Comparison of ENCODE assay signal across 7 mouse cellular contexts in the genomic region with DNA sequence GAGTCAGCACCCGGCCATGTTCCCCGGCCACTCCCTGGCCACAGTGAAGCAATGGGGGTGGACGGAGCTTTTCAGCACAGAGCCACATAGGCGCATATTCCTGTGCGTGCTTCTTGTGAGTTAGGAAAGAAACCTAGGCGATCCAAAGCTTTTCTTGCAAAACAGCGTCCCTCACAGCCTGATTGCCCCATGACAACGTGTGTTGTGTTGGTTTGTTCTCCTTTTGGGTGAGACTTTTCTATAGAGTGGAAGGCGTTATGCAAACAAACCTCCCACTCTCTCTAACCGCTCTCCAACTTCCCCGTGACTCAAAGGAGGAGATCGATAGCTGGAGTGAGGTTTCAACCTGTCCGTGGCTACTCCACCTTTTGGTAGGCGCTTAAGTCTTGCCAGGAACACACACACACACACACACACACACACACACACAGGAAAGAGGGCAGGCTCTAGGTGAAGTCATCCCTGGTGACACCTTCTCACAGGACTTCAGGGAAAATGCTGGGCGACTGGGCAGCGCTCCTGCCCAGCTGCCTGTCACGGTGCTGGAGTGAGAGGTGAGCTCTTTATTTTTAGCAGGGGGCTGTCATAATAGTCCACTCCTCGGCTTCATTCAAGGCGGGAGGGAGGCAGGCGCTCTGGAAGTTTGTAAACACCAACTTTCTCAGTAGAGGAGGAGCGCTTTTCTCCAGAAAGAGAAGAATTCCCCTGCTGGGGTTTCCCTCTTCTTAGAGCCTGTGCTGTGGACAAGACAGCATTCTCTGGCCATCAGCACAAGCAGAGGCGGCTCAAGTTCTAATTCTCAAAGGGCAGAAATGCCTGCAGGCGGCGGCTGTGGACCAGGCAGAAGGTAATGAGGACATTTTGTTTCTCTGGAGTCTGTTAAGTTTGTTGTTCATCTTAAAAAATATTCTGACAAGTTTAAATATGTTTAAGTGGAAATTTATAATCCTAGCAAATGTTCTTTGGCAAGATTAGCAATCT. TPM values are rescaled to one million over a fixed set of nuclear protein-coding genes. Genes with fewer than 3 reads are reported as not detected.
DNase-seq lines count a peak whose midpoint lies in the region; ATAC-seq and TF ChIP-seq lines count a peak whose summit lies in the region.

No protein-coding gene starts in this region.

- DNase-seq in adrenal gland, postnatal 14 days: peak; percentile 64
- DNase-seq in heart, adult 2 months: peak; percentile 54 to 80
- peak; percentile 44 for DNase-seq in kidney, postnatal 0 days (ENCODE audit: low spot score)
- DNase-seq in right cerebral cortex, postnatal 36 days (ENCODE audit: low spot score in 2 of 2): no peak
- no peak for DNase-seq in natural killer cell, adult 2 months (ENCODE audit: low spot score in 2 of 2)

- intact Hi-C loops in heart, adult 2 months (cut with DNase I): no loop called here

- TF ChIP-seq EP300 in heart, adult 2 months (IDR thresholded peaks at IDR 0.05; ENCODE audit: insufficient read depth, low read depth, low read length): peak; percentile 89

- peak; percentile 75 for ATAC-seq in kidney, postnatal 0 days (replicated peaks; ENCODE audit: low FRiP score, low read depth)
- ATAC-seq in megakaryocyte, adult 5-6 weeks (ENCODE audit: poor library complexity, severe bottlenecking): peak; percentile 94

- H3K9ac ChIP-seq in heart, adult 2 months (ENCODE audit: low read depth, low read length): peak overlapping the region; percentile 78
- H3K9ac ChIP-seq in kidney, postnatal 0 days (ENCODE audit: low read depth, low read length): peak overlapping the region; percentile 42; the same call in 1 of the 2 replicates

- H3K36me3 ChIP-seq in E14TG2a.4 (ENCODE audit: insufficient read depth, low read length): no peaks in the 10 kb centered on the region
- no peaks in the 10 kb centered on the region for H3K36me3 ChIP-seq in heart, adult 2 months (ENCODE audit: control insufficient read depth, insufficient read depth, low read length)
- no peaks in the 10 kb centered on the region for H3K36me3 ChIP-seq in kidney, postnatal 0 days (ENCODE audit: insufficient read depth, low read length)

- no peaks in the 10 kb centered on the region for H3K79me2 ChIP-seq in heart, adult 2 months (replicated peaks; ENCODE audit: control insufficient read depth, insufficient read depth, low read length)

- H3K4me3 ChIP-seq in E14TG2a.4 (replicated peaks; ENCODE audit: low read length): 0 out of 2 replicates have a peak overlapping the region, but pooled peaks have one; percentile 10
- peak overlapping the region; percentile 56 for H3K4me3 ChIP-seq in heart, adult 2 months
- H3K4me3 ChIP-seq in kidney, postnatal 0 days (replicated peaks; ENCODE audit: low read depth, low read length): peak overlapping the region; percentile 27

- H3K9me3 ChIP-seq in E14TG2a.4 (ENCODE audit: low read length): no peaks in the 10 kb centered on the region
- H3K9me3 ChIP-seq in kidney, postnatal 0 days (replicated peaks; ENCODE audit: low read length): no peaks in the 10 kb centered on the region

- TF ChIP-seq POLR2A in heart, adult 2 months (IDR thresholded peaks at IDR 0.05; ENCODE audit: insufficient read depth, low read depth, low read length): peak; percentile 65; the same call in 1 of the 2 replicates

- H3K27me3 ChIP-seq in E14TG2a.4 (ENCODE audit: insufficient read depth, low read length): no peaks in the 10 kb centered on the region; the same call in 1 of the 2 replicates
- no peaks in the 10 kb centered on the region for H3K27me3 ChIP-seq in heart, adult 2 months (ENCODE audit: control insufficient read depth, insufficient read depth, low read length)
- no peaks in the 10 kb centered on the region for H3K27me3 ChIP-seq in kidney, postnatal 0 days (ENCODE audit: insufficient read depth, low read length)

- H3K27ac ChIP-seq in heart, adult 2 months: peak overlapping the region; percentile 95
- peak overlapping the region; percentile 62 for H3K27ac ChIP-seq in kidney, postnatal 0 days

- TF ChIP-seq CTCF in E14TG2a.4 (conservative IDR thresholded peaks at IDR 0.05; ENCODE audit: low read length): no peak
- peak; percentile 12; the same call in 1 of the 2 replicates for TF ChIP-seq CTCF in heart, adult 2 months (IDR thresholded peaks at IDR 0.05)
- TF ChIP-seq CTCF in kidney, postnatal 0 days (IDR thresholded peaks at IDR 0.05; ENCODE audit: low read depth): peak; percentile 13; the same call in 1 of the 2 replicates

- peak overlapping the region; percentile 53 for H3K4me2 ChIP-seq in kidney, postnatal 0 days (ENCODE audit: low read length)

- 41% methylated on average over 24 of the region's 24 CpGs for WGBS in heart, adult 2 months
- WGBS in kidney, postnatal 0 days: 24% methylated on average over 24 of the region's 24 CpGs

- H3K4me1 ChIP-seq in E14TG2a.4 (replicated peaks; ENCODE audit: low read depth, low read length): peaks cover 8% of the 10 kb centered on the region
- no peaks in the 10 kb centered on the region for H3K4me1 ChIP-seq in heart, adult 2 months (ENCODE audit: control insufficient read depth, insufficient read depth, low read length)
- H3K4me1 ChIP-seq in kidney, postnatal 0 days (replicated peaks; ENCODE audit: insufficient read depth, low read length): peaks cover 7% of the 10 kb centered on the region; the same call in 1 of the 2 replicates

RNA-seq across cellular contexts. Expression of gene Zfp622, which starts 43.5 kb away (rescaled TPM):
- total RNA-seq in adrenal gland, postnatal 14 days (2021): 33.2 and 35.1 TPM in 2 replicates
- 10 to 100 TPM; 22.5 to 25.4 TPM for total RNA-seq in heart, adult 2 months (2021)
- 8.3 and 13.9 TPM in 2 replicates for polyA plus RNA-seq in heart, adult 2 months (2012; rRNA removed)
- 23.2 and 27.3 TPM in 2 replicates for polyA plus RNA-seq in kidney, postnatal 0 days (2015; fragmentation: Nextera tagmentation; extraction: Ambion mirVana)
- 58.1 and 60.0 TPM in 2 replicates for total RNA-seq in megakaryocyte, adult 5-6 weeks (2015)
- 78.3 and 91.7 TPM in 2 replicates for total RNA-seq in megakaryocyte, adult 5-6 weeks (2017)

Comparison
In these comparisons a context has a peak if more than half of its experiments do, and no peak if none do; other contexts are left out.
1. DNase-seq: peak in adrenal gland, postnatal 14 days (single experiment), heart, adult 2 months (2 of 2) and kidney, postnatal 0 days (single experiment); none in right cerebral cortex, postnatal 36 days (0 of 2) and natural killer cell, adult 2 months (0 of 2).
2. Peak in every context shown above with its lines, with median percentiles within 50 percentile points of each other: H3K4me3 ChIP-seq.